Mouse (Mus musculus) liver, postnatal 0 days (tissue): Measurements from ENCODE around the gene 2410004P03Rik.

ENCODE experiments used
- CTCF ChIP-seq: sonication (generic); IDR thresholded peaks from 2 replicates; pipeline ENCODE4 v1.5.1; 2016; ENCODE audit warnings: antibody characterized with exemption, low read depth
- EP300 ChIP-seq: IDR thresholded peaks from 2 replicates; pipeline ENCODE4 v1.6.1; 2016; ENCODE audit warnings: antibody characterized with exemption, low read depth, mild to moderate bottlenecking

GRCm38 (mm10) chr12:17024554-17025110, 13.1 kb upstream of the 2410004P03Rik start:
- TF ChIP-seq CTCF (no peak), EP300 (no peak)
